Mouse (Mus musculus): ENCODE measurements around the gene Gm21885.

GRCm38 (mm10) chr11:94317014-94317413, 35.3 kb downstream of the Gm21885 start:
- TF ChIP-seq CTCF (IDR thresholded peaks at IDR 0.05) (no peak), EP300 (IDR thresholded peaks at IDR 0.05) (no peak)
